Mouse (Mus musculus) stomach, embryonic 14.5 days (tissue): Measurements from ENCODE around the gene Nol6. TPM values are rescaled to one million over a fixed set of nuclear protein-coding genes. Genes with fewer than 3 reads are reported as not detected.

ENCODE experiments used
- ATAC-seq: fragments of 200-750 bp; cut with Nextera tagmentation; 2 replicates; pipeline ENCODE4 v1.8.0; 2017; ENCODE audit warnings: low read depth, moderate TSS enrichment; ENCODE audit not compliant: insufficient number of reproducible peaks, insufficient read depth, low FRiP score
- H3K27ac ChIP-seq: fragments of 300-500 bp; sonication (generic); 2 replicates; pipeline ENCODE4 v1.5.1; 2014; ENCODE audit warnings: mild to moderate bottlenecking, low read length, moderate library complexity, mixed read lengths
- H3K27me3 ChIP-seq: fragments of 300-500 bp; sonication (generic); 2 replicates; pipeline ENCODE4 v1.6.1; 2014; ENCODE audit warnings: low read length, control low read depth, mixed read lengths; ENCODE audit not compliant: control insufficient read depth, insufficient read depth
- H3K36me3 ChIP-seq: fragments of 300-500 bp; sonication (generic); 2 replicates; pipeline ENCODE4 v1.6.1; 2014; ENCODE audit warnings: mild to moderate bottlenecking, control low read depth, low read length, moderate library complexity, mixed read lengths; ENCODE audit not compliant: control insufficient read depth, insufficient read depth
- H3K4me1 ChIP-seq: fragments of 300-500 bp; sonication (generic); 2 replicates; pipeline ENCODE4 v1.6.1; 2014; ENCODE audit warnings: low read length, control low read depth, mixed read lengths; ENCODE audit not compliant: control insufficient read depth, insufficient read depth
- H3K4me2 ChIP-seq: fragments of 300-500 bp; sonication (generic); replicated peaks from 2 replicates; pipeline ENCODE4 v1.6.1; 2014; ENCODE audit warnings: low read depth, low read length, control low read depth
- H3K4me3 ChIP-seq: fragments of 300-500 bp; sonication (generic); 2 replicates; pipeline ENCODE4 v1.5.1; 2014; ENCODE audit warnings: low read depth, low read length, control low read depth
- H3K9ac ChIP-seq: fragments of 300-500 bp; sonication (generic); replicated peaks from 2 replicates; pipeline ENCODE4 v1.6.1; 2014; ENCODE audit warnings: low read depth, mild to moderate bottlenecking, control low read depth, low read length, moderate library complexity, mixed read lengths
- H3K9me3 ChIP-seq: fragments of 300-500 bp; sonication (generic); 2 replicates; pipeline ENCODE4 v1.6.1; 2016; ENCODE audit warnings: low read depth, low read length, control low read depth; ENCODE audit not compliant: control insufficient read depth
- WGBS: fragments of 180-500 bp; shearing (Covaris S2); extraction: QIAGEN DNeasy Blood & Tissue Kit; methylation state at CpG from one replicate; pipeline ENCODE4 v1.1.7; 2014; 5-methylcytosine and 5-hydroxymethylcytosine counted together
- polyA plus RNA-seq: library from polyadenylated mRNA; unstranded; fragments of >200 nt; fragmentation: Nextera tagmentation; extraction: Ambion mirVana; gene quantifications from 2 replicates; pipeline ENCODE4 v1.2.1, GENCODE M21; 2014

The Nol6 gene
- 22.5 and 26.1 TPM in 2 replicates for polyA plus RNA-seq

- Histone ChIP-seq H3K4me3 (peak within 1 kb of the TSS; percentile 65), H3K27me3 (no peaks in the 10 kb centered on the region), H3K4me1 (peaks cover 4% of the 10 kb centered on the region; the same call in 1 of the 2 replicates), H3K9me3 (no peaks in the 10 kb centered on the region), H3K27ac (no peak within 1 kb of the TSS), H3K36me3 (peaks cover 23% of the 10 kb centered on the region), H3K9ac (peak within 1 kb of the TSS; percentile 54), H3K4me2 (peak within 1 kb of the TSS; percentile 86)
- 2% methylated on average over 29 of the region's 29 CpGs for WGBS
- ATAC-seq: peak; percentile 100
These were observed at the start of gene Nol6 for GRCm38 (mm10) chr4:41124180-41124951. TSS of gene Nol6 (minus strand) at chr4:41124455.

GRCm38 (mm10) chr4:41170970-41171369, 46.7 kb upstream of the Nol6 start:
- no peak overlapping the region for H3K27ac ChIP-seq
- no peak overlapping the region for H3K9ac ChIP-seq
- no peak overlapping the region for H3K4me3 ChIP-seq
- no peak for ATAC-seq
- no peak overlapping the region for H3K4me2 ChIP-seq
- H3K27me3 ChIP-seq: no peaks in the 10 kb centered on the region
- no peaks in the 10 kb centered on the region for H3K4me1 ChIP-seq
- 81% methylated on average over 2 of the region's 2 CpGs for WGBS
- no peaks in the 10 kb centered on the region for H3K9me3 ChIP-seq
- peaks cover 13% of the 10 kb centered on the region for H3K36me3 ChIP-seq

- Histone ChIP-seq H3K27ac (peak overlapping the region; percentile 27; the same call in 1 of the 2 replicates), H3K36me3 (peaks cover 2% of the 10 kb centered on the region), H3K4me1 (0 out of 2 replicates have a peak, but pooled peaks cover 6% of the 10 kb centered on the region), H3K4me3 (no peak overlapping the region), H3K9ac (no peak overlapping the region), H3K9me3 (no peaks in the 10 kb centered on the region), H3K27me3 (no peaks in the 10 kb centered on the region), H3K4me2 (no peak overlapping the region)
- 70% methylated on average over 6 of the region's 6 CpGs for WGBS
- ATAC-seq: no peak
These were observed 41.6 kb upstream of the Nol6 start for GRCm38 (mm10) chr4:41165693-41166475.

- Histone ChIP-seq H3K27me3 (no peaks in the 10 kb centered on the region), H3K9ac (no peak overlapping the region), H3K4me2 (no peak overlapping the region), H3K36me3 (peaks cover 2% of the 10 kb centered on the region), H3K4me3 (no peak overlapping the region), H3K27ac (0 out of 2 replicates have a peak overlapping the region, but pooled peaks have one; percentile 27), H3K4me1 (0 out of 2 replicates have a peak, but pooled peaks cover 6% of the 10 kb centered on the region), H3K9me3 (no peaks in the 10 kb centered on the region)
- ATAC-seq: no peak
- 40% methylated on average over 2 of the region's 2 CpGs for WGBS
These were observed 40.7 kb upstream of the Nol6 start for GRCm38 (mm10) chr4:41164974-41165373.

- WGBS: 92% methylated on average over 3 of the region's 3 CpGs
- Histone ChIP-seq H3K27me3 (no peaks in the 10 kb centered on the region), H3K9me3 (no peaks in the 10 kb centered on the region), H3K27ac (no peak overlapping the region), H3K4me2 (no peak overlapping the region), H3K4me1 (peaks cover 11% of the 10 kb centered on the region), H3K4me3 (no peak overlapping the region), H3K36me3 (no peaks in the 10 kb centered on the region; the same call in 1 of the 2 replicates), H3K9ac (no peak overlapping the region)
- no peak for ATAC-seq
These were observed 37.0 kb upstream of the Nol6 start for GRCm38 (mm10) chr4:41161232-41161631.

- H3K4me1 ChIP-seq: peaks cover 6% of the 10 kb centered on the region
- H3K4me3 ChIP-seq: no peak overlapping the region
- H3K36me3 ChIP-seq: no peaks in the 10 kb centered on the region; the same call in 1 of the 2 replicates
- H3K27me3 ChIP-seq: no peaks in the 10 kb centered on the region
- no peak overlapping the region for H3K27ac ChIP-seq
- no peak overlapping the region for H3K9ac ChIP-seq
- no peak overlapping the region for H3K4me2 ChIP-seq
- no peak for ATAC-seq
- WGBS: 100% methylated on average over 1 of the region's 1 CpGs
- H3K9me3 ChIP-seq: no peaks in the 10 kb centered on the region
These were observed 34.0 kb upstream of the Nol6 start for GRCm38 (mm10) chr4:41158251-41158650.

GRCm38 (mm10) chr4:41156961-41157360, 32.7 kb upstream of the Nol6 start:
- no peak for ATAC-seq

GRCm38 (mm10) chr4:41153146-41153545, 28.9 kb upstream of the Nol6 start:
- no peak overlapping the region for H3K4me2 ChIP-seq
- ATAC-seq: no peak
- no peaks in the 10 kb centered on the region for H3K27me3 ChIP-seq
- peaks cover 6% of the 10 kb centered on the region for H3K4me1 ChIP-seq
- no peaks in the 10 kb centered on the region for H3K9me3 ChIP-seq
- no peak overlapping the region for H3K27ac ChIP-seq
- H3K36me3 ChIP-seq: peaks cover 3% of the 10 kb centered on the region; the same call in 1 of the 2 replicates
- no peak overlapping the region for H3K9ac ChIP-seq
- H3K4me3 ChIP-seq: no peak overlapping the region
- 89% methylated on average over 3 of the region's 3 CpGs for WGBS

More at GRCm38 (mm10) chr4:41156961-41157360, 32.7 kb upstream of the Nol6 start:
- no peak overlapping the region for H3K27ac ChIP-seq
- no peak overlapping the region for H3K9ac ChIP-seq
- no peaks in the 10 kb centered on the region for H3K9me3 ChIP-seq
- H3K4me2 ChIP-seq: no peak overlapping the region
- peaks cover 6% of the 10 kb centered on the region for H3K4me1 ChIP-seq
- WGBS: 82% methylated on average over 9 of the region's 9 CpGs
- no peaks in the 10 kb centered on the region; the same call in 1 of the 2 replicates for H3K36me3 ChIP-seq
- H3K27me3 ChIP-seq: no peaks in the 10 kb centered on the region
- H3K4me3 ChIP-seq: no peak overlapping the region
